In genomic region chr3:98065004-98065403, GRCm38 (mm10) we compare ENCODE assay signal across 11 mouse cellular contexts. TPM values are rescaled to one million over a fixed set of nuclear protein-coding genes. Genes with fewer than 3 reads are reported as not detected.
DNase-seq lines count a peak whose midpoint lies in the region; ATAC-seq and TF ChIP-seq lines count a peak whose summit lies in the region.
"Had no signal": no experiment of that assay in that cellular context is flagged by ENCODE, and none has a peak within 500 bp of the region (broad histone marks: within the 10 kb centered on the region; RNA-seq: fewer than 3 reads in every experiment).

No protein-coding gene starts in this region.

- H3K9me3 ChIP-seq in heart, embryonic 16.5 days (replicated peaks; ENCODE audit: control insufficient read depth, low read length) = no peaks in the 10 kb centered on the region
- no peaks in the 10 kb centered on the region for H3K9me3 ChIP-seq in lung, embryonic 14.5 days (ENCODE audit: low read depth, low read length)
- no peaks in the 10 kb centered on the region for H3K9me3 ChIP-seq in forebrain, embryonic 13.5 days (replicated peaks)
- no peaks in the 10 kb centered on the region for H3K9me3 ChIP-seq in neural tube, embryonic 15.5 days (replicated peaks)
- H3K9me3 ChIP-seq: megakaryocyte, embryonic 14.5 days had no signal

- H3K27ac ChIP-seq in heart, embryonic 16.5 days (ENCODE audit: low read length) = peak overlapping the region; percentile 46; the same call in 1 of the 2 replicates
- H3K27ac ChIP-seq in lung, embryonic 14.5 days (ENCODE audit: low read depth) = peak overlapping the region; percentile 63; the same call in 1 of the 2 replicates
- H3K27ac ChIP-seq in forebrain, embryonic 13.5 days = peak overlapping the region; percentile 96
- H3K27ac ChIP-seq in neural tube, embryonic 15.5 days (replicated peaks) = peak overlapping the region; percentile 79; the same call in 1 of the 2 replicates

- TF ChIP-seq POLR2A in lung, adult 2 months (IDR thresholded peaks at IDR 0.05; ENCODE audit: borderline replicate concordance, extremely low read depth, low read depth, low read length) = no peak

- no peak overlapping the region for H3K4me2 ChIP-seq in heart, embryonic 16.5 days (ENCODE audit: low read depth, low read length)
- H3K4me2 ChIP-seq in lung, embryonic 14.5 days = no peak overlapping the region
- no peak overlapping the region for H3K4me2 ChIP-seq in forebrain, embryonic 13.5 days
- H3K4me2 ChIP-seq in neural tube, embryonic 15.5 days = no peak overlapping the region

- no peaks in the 10 kb centered on the region for H3K27me3 ChIP-seq in heart, embryonic 16.5 days (ENCODE audit: control insufficient read depth, insufficient read depth, low read length)
- H3K27me3 ChIP-seq in lung, embryonic 14.5 days (ENCODE audit: insufficient read depth, low read length) = no peaks in the 10 kb centered on the region
- no peaks in the 10 kb centered on the region for H3K27me3 ChIP-seq in forebrain, embryonic 13.5 days
- H3K27me3 ChIP-seq in neural tube, embryonic 15.5 days (replicated peaks) = no peaks in the 10 kb centered on the region
- H3K27me3 ChIP-seq: megakaryocyte, embryonic 14.5 days had no signal

- H3K36me3 ChIP-seq in heart, embryonic 16.5 days (ENCODE audit: control insufficient read depth, insufficient read depth) = no peaks in the 10 kb centered on the region
- peaks cover 4% of the 10 kb centered on the region; the same call in 1 of the 2 replicates for H3K36me3 ChIP-seq in lung, embryonic 14.5 days (ENCODE audit: insufficient read depth)
- H3K36me3 ChIP-seq in forebrain, embryonic 13.5 days (ENCODE audit: poor library complexity, severe bottlenecking) = no peaks in the 10 kb centered on the region
- no peaks in the 10 kb centered on the region for H3K36me3 ChIP-seq in neural tube, embryonic 15.5 days

- H3K9ac ChIP-seq in heart, embryonic 16.5 days (ENCODE audit: low read length) = no peak overlapping the region
- H3K9ac ChIP-seq in lung, embryonic 14.5 days = no peak overlapping the region
- 0 out of 2 replicates have a peak overlapping the region, but pooled peaks have one; percentile 21 for H3K9ac ChIP-seq in forebrain, embryonic 13.5 days
- H3K9ac ChIP-seq in neural tube, embryonic 15.5 days (replicated peaks) = no peak overlapping the region

- TF ChIP-seq CTCF in lung, embryonic 14.5 days (IDR thresholded peaks at IDR 0.05; ENCODE audit: low read depth) = no peak
- TF ChIP-seq CTCF in lung, adult 2 months (IDR thresholded peaks at IDR 0.05; ENCODE audit: insufficient read depth, low read length) = no peak

- no peak overlapping the region for H3K4me3 ChIP-seq in heart, embryonic 16.5 days (ENCODE audit: low read length)
- H3K4me3 ChIP-seq in lung, embryonic 14.5 days (ENCODE audit: low read depth, low read length) = no peak overlapping the region
- no peak overlapping the region for H3K4me3 ChIP-seq in lung, adult 2 months (replicated peaks; ENCODE audit: extremely low read depth, low read depth, low read length)
- H3K4me3 ChIP-seq in forebrain, embryonic 13.5 days = no peak overlapping the region
- no peak overlapping the region for H3K4me3 ChIP-seq in neural tube, embryonic 15.5 days (replicated peaks)
- H3K4me3 ChIP-seq: megakaryocyte, embryonic 14.5 days had no signal

- H3K4me1 ChIP-seq in heart, embryonic 16.5 days (ENCODE audit: control insufficient read depth, insufficient read depth, low read length) = peaks cover 61% of the 10 kb centered on the region
- peaks cover 65% of the 10 kb centered on the region for H3K4me1 ChIP-seq in lung, embryonic 14.5 days (ENCODE audit: insufficient read depth)
- H3K4me1 ChIP-seq in lung, adult 2 months (ENCODE audit: control insufficient read depth, insufficient read depth, low read length) = peaks cover 18% of the 10 kb centered on the region
- H3K4me1 ChIP-seq in forebrain, embryonic 13.5 days = peaks cover 84% of the 10 kb centered on the region
- peaks cover 52% of the 10 kb centered on the region for H3K4me1 ChIP-seq in neural tube, embryonic 15.5 days

- no peak for ATAC-seq in heart, embryonic 16.5 days (replicated peaks; ENCODE audit: extremely low read depth, insufficient read depth, low FRiP score)
- no peak for ATAC-seq in lung, embryonic 14.5 days (ENCODE audit: insufficient read depth)
- no peak for ATAC-seq in forebrain, embryonic 13.5 days
- no peak for ATAC-seq in neural tube, embryonic 15.5 days (ENCODE audit: low FRiP score)

- DNase-seq in heart, postnatal 10 days = no peak
- no peak for DNase-seq in lung, embryonic 14.5 days
- DNase-seq in lung, adult 2 months = no peak
- DNase-seq in spleen, postnatal 4 days (ENCODE audit: low spot score in 2 of 2) = no peak
- no peak for DNase-seq in right cerebral cortex, adult 18-20 months
- DNase-seq: gastrocnemius, postnatal 10 days; kidney, postnatal 10 days had no signal

- WGBS in heart, embryonic 16.5 days = 66% methylated on average over 8 of the region's 8 CpGs
- WGBS in lung, embryonic 14.5 days = 78% methylated on average over 8 of the region's 8 CpGs
- WGBS in lung, adult 2 months = 87% methylated on average over 8 of the region's 8 CpGs
- WGBS in forebrain, embryonic 13.5 days = 85% methylated on average over 8 of the region's 8 CpGs
- 82% methylated on average over 8 of the region's 8 CpGs for WGBS in neural tube, embryonic 15.5 days

- intact Hi-C loops in heart, postnatal 10 days (cut with DNase I) = no loop called here

RNA-seq across cellular contexts. Expression of gene Notch2, which starts 51.7 kb away (rescaled TPM):
- polyA plus RNA-seq in heart, embryonic 16.5 days (2015; fragmentation: Nextera tagmentation; extraction: Ambion mirVana) = 10.5 and 13.6 TPM in 2 replicates
- total RNA-seq in heart, postnatal 10 days (2021) = 10 to 100 TPM; 28.2 to 31.0 TPM
- 43.8 and 45.1 TPM in 2 replicates for polyA plus RNA-seq in lung, embryonic 14.5 days (2014; fragmentation: Nextera tagmentation; extraction: Ambion mirVana)
- 43.0 and 48.7 TPM in 2 replicates for polyA plus RNA-seq in lung, adult 2 months (2012; rRNA removed)
- 18.6 and 19.9 TPM in 2 replicates for polyA plus RNA-seq in forebrain, embryonic 13.5 days (2015; fragmentation: Nextera tagmentation; extraction: Ambion mirVana)
- 9.0 and 11.3 TPM in 2 replicates for polyA plus RNA-seq in neural tube, embryonic 15.5 days (2015; fragmentation: Nextera tagmentation; extraction: Ambion mirVana)

Comparison
In these comparisons a context has a peak if more than half of its experiments do, and no peak if none do; other contexts are left out.
1. H3K27ac ChIP-seq: peak in every context shown above with its lines; median percentile 96 in forebrain, embryonic 13.5 days; 79 in neural tube, embryonic 15.5 days; 63 in lung, embryonic 14.5 days; 46 in heart, embryonic 16.5 days.